Mouse (Mus musculus): ENCODE results near the gene Pfn1. TPM values are rescaled to one million over a fixed set of nuclear protein-coding genes. Genes with fewer than 3 reads are reported as not detected.

The Pfn1 gene
- total RNA-seq, 4 experiments from 2014 or later: 582 to 1,056 (median 737) TPM

DNA sequence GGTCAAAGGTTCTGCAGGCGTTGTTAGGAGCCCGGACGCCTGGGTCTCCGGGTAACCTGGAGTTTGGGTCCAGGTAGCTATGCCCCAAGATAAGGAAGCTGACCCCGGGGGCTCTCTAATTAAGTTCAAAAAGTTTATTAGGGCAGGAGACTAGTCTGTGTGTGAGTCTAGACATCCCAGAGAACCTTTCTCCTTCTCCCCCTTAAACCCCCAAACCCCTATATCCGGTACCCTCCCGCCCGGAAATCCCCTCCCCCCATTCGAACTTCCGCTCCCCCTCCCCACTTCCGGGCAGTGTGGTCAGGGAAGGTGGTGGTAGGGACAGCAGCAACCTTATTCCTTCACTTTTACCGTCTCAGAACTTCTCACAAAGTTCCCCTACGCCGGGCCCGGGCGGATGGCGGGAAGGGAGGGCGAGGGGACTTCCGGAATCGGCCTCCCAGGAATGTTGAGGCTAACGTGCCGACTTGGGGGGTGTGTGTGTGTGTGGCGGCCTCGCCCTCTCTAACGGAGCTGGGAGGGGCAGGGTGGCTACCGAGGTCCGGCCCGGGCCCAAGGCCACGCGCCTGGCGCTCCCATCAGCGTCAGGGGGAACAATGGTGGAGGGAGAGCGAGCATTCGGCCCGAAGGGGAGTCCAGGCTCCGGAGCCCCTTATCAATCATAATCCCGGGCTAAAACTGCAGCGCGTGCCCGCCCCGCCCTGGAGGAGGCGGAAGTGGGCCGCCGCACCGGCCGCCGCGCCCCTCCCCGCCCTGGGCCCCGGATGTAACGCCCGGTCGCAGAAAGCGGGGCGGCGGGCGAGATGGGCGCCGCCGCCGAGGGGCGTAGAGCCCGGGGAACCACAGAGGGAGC lies 873 bp downstream of the Pfn1 start:
- DNase-seq: peak; percentile 68

DNA sequence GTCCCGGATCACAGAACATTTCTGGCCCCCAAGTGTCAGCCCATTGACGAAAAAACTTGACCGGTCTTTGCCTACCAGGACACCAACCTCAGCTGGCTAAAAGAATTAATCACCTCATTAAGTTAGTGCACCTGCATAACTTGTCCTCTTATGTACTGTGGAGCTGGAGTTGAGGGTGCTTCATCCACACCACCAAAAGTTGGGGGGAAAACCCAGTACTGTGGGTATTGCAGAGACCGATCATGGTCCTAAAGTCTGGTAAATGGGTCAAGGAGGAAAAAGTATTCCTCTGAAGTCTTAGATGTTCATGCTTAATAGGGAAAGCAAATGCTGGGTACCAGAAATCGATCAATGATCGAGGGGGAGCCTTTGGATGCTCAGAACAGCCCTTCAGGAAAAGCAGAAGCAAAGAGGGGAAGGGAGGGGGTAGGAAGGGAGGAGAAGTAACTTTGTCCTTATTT lies 1.5 kb downstream of the Pfn1 start:
- no peak for DNase-seq

DNA sequence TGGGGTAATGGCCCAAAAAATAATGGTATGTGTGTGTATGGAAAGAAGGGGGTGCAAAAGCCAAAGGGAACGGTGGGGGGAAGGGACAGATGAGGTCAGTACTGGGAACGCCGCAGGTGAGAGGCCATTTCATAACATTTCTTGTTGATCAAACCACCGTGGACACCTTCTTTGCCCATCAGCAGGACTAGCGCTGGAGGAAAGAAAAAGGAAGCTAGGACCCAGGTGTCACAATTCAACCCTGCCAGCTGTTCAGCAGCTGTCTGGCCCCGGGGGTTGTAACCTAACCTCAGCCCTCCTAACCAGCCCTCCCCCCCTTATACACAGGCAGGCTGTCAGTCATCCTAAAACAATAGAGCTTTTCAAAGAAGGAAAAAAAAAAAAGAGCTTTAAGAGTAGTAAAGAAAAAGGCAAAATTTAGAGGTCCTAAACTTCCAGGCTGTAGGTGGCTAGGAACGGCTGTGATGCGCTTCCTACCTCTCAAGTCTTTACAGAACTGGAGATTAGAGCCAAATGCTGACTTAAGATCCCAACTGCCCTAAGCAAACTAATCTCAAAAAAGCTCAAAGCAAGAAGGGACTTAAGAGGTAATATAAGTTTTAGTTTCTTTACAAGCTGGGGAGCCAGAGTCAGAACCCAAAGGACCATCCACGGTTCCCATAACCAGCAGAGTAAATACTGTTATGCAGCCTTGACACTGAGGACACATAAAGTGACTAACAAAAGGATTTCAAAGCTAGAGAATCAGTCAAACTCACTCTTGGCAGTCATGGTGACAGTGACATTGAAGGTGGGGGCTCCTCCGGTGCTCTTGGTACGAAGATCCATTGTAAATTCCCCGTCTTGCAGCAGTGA lies 2.2 kb downstream of the Pfn1 start:
- no peak for DNase-seq

DNA sequence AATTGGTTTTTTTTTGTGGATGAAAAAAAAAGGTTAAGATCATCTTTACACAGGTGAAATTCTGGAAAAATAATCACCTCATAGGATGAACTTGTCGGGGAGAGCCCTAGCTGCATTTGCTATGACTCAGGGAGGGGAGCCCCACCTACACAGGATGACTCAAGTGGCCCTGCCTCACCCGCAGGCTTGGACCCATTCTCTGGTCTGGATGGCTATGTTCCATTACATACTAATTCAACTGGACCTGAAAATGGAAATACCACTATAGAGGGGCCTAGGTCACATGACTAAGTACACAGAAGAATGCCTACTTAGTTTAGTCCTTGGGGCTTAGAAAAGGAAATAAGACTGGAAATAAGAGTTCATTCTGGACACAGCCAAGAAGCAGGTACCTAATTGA lies 3.1 kb downstream of the Pfn1 start:
- peak; percentile 64 for DNase-seq

DNA sequence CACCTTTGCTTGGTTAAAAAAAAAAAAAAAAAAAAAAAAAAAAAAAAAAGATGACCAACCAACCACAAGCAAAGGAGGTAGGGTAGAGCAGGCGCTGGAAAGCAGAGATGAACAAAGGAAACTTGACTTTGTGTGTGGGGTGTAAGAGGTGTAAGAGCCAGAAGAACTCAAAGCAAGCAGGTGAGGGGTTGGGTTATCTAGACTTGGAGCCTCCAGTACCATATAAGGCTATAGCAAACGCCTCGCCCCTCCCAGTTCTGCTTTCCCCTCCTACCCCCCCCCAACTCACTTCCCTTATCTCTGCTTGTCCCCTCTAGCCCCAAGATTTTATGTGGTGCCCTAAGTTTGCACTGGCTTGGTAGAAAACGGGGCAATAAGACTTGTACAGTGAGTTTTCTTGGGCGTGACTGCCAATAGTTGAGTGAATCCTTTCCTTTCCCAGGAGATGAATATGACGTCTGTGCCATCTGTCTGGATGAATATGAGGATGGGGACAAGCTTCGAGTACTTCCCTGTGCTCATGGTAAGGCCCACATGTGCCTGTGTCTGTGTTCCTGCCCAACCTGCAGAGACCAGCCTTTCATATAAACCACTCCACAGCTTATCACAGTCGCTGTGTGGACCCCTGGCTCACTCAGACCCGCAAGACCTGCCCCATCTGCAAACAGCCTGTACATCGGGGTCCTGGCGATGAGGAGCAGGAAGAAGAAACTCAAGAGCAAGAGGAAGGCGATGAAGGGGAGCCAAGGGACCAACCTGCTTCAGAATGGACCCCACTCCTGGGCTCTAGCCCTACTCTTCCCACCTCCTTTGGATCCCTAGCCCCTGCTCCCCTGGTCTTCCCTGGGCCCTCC lies 3.9 kb downstream of the Pfn1 start:
- no peak for DNase-seq

DNA sequence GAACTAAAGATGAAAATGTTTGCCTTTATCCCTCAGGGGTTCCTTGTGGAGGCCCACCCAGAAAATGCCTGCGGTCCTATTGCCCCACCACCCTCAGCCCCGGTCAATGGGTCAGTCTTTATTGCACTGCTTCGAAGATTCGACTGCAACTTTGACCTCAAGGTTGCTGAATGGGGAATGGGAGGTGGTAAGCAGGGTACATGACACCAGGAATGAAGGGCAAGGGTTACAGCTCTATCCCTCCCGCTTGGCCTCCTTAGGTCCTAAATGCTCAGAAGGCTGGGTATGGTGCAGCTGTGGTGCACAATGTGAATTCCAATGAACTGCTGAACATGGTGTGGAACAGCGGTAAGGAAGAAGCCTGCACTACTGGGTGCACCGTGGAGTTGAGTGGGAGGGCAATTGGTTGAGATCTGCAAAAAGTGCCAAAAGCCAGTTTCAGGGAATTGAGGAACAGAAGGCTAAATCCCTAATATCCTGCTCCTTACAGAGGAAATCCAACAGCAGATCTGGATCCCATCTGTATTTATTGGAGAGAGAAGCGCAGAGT lies 5.2 kb downstream of the Pfn1 start:
- DNase-seq: no peak

DNA sequence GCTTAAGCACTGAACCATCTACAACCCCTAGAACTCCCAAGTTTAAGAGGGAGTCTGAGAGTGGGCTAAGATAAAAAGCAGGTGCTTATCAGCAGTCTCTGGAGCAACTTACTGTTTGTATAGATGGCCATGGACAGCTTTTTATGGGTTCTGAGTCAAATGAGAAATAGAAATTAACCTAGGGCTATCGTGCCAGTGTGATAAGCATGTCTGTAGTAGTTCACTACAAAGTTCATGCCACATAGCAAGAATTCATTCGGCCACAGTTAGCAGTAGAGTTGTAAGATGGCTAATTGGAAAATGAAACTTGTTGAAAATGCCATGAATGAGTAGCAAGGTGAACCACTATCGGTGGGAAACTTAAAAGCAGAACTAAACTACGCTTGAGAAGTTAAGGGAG lies 5.9 kb downstream of the Pfn1 start:
- no peak for DNase-seq

DNA sequence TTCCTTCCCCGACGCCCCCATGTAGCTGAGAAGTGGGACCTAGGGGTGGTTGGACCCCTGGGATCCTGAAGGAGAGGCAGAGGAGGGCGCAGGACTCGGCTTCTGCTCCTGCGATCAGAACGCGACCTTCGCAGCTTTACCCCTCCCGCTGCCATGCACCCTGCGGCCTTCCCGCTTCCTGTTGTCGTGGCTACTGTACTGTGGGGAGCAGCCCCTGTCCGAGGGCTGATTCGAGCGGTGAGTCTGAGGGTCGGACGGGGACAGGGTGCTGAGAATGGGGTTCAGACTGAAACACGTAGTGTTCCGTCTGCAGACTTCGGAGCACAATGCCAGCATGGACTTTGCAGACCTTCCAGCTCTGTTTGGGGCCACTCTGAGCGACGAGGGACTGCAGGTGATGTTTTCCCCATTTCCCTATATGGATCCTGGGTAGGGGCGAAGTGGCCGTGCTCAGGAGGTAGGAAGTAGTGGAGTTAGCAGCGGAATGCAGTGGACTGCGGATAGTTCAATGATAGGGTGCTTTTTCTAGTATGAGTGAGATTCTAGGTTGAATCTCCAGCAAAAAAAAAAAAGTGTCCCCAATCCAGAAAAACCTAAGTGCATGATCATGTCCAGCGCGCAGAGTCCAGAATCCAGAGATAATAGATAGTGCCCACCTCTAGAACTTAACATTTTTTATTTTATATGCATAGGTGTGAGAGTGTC lies 6.6 kb downstream of the Pfn1 start:
- DNase-seq: peak; percentile 52

DNA sequence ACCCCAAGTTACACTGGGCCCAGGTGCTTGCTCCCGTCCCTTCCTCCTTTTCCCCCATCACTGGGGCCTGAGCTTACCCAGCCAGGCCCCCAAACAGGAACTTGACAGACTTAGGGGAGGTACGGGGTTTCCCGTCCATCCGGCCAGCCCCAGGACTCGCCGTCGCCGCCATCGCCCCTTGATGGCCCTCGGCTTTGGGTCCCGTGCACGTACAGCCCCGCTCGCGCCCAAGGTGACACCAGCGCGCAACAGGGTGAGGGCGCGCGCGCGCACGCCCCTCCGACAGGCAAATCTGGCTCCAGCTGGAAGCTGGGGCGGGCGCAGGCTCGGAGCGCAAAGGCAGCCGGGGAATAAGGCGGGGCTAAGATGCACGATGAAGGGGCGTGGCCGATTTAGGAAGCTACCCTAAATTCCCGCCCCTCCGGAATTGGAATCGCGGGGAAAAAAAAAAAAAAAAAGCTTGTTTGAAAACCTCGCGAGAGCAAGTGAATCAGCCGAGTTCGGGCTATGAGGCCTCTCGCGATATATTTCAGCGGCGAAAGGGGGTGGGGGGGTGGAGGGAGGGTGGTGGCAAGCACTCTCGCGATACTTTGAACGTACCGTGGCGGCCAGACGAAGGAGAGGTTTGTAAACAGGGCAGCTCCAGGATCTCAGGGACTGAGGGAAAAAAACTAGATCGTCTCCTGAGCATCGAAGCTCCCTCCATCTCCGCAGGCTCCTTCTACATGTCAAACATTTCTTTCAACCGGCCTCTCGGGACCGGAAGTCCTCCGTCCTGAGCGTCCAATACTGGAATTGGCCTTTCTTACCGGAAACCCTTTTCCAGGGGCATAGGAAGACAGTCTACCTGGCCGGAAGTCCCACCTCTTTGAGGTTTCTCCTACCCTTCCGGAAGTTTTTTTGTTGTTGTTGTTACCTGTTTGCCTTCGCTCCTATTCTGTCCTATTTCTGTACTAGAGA lies 7.5 kb downstream of the Pfn1 start, which contains the start of the genes Rnf167 and Slc25a11:
Rnf167 (plus strand) TSS at position 545 of the 960 bp plus-strand sequence.
Slc25a11 (minus strand) TSS at position 789 of the 960 bp plus-strand sequence.
- DNase-seq: peak; percentile 95

DNA sequence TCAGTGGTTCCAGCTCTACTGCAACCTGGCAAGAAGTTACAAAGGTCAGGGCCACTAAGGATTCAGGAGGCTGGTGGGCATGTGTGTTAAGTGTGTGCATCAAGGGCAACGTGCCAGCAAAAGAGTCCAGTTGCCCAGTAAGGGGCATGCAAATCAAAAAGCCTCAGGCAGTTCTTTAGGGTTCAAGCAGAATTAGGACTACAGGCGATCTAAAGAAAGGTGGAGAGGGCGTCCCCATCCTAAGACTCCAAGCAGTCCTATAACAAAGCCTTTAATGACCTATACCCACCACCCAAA lies 8.2 kb downstream of the Pfn1 start:
- DNase-seq: no peak

DNA sequence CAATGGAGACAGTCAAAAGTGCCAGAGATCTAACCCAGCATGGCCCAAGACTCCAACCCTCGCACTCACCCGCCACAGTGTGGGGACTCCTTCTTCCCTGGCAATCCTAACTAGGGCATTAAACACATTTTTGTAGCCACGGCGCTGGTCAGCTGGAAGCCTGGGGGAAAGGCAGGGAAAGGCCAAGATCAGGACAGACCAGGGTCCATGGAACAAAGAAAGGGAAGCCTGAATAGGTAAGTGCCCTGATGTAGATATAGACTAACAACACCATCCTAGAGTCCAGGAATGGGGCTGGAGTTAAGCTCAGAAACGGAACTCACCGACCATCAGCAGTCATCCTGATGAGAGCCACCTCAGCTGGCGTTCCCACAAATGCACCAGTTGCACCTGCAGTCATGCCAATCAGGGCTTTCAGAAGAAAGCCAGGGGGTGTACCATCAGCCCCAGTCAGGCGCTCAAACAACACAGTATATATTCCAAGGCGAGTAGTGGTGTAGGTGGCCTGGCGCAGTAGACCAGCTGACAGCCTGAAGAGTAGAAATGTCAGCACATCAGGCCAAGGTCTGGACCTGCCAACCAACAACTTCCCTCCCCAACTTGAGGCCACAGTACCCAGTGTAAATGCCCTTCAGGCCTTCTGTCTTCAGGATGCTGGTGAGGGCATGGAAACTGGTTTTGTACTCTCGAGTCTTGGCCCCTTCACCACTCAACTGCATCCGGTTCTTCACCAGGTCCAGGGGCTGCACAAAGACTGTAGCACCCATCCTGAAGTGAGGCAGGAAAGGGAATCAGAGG lies 8.8 kb downstream of the Pfn1 start:
- DNase-seq: no peak

DNA sequence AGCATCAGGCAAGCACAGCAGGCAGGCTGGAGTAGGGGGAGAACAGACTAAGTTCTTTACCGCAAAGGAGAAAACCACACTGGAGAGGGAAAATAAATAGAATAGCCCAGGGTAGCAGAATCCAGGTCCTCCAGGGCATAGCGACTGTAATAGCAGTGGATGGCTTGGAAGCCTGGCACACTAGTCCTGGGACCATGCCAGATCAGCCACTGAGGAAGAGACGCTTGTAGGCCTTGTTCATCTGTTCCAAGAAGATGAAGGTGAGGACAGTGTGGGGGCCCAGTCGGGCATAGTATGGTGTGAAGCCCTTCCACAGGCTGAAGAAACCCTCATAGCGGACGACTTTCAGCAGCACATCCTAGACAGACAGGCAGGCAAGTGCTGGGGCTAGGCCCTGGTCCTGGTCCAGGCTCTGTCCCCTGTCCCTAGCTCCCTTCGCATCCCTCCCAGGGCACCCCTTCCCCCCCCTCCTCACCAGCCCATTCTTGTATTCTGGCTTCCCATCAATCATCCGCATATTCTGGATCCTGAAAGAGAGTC lies 9.8 kb downstream of the Pfn1 start:
- no peak for DNase-seq

DNA sequence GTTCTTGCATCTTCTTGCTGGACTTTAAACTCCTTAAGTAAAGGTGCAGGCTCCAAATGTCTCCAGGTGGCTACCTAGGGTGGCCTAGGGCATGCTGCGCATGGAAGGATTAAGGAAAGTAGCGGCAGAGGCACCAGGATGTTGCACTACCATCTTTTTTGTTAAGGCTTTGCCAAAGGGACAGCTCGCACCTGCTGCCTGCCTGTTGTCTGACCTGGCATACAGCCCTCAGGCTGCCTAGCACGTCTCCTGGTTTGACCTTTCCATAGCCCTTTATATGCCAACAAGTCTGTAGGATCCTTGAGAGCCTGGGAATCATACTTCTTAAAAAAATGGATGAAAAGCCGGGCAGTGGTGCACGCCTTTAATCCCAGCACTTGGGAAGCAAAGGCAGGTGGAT lies 11.4 kb downstream of the Pfn1 start:
- no peak for DNase-seq

DNA sequence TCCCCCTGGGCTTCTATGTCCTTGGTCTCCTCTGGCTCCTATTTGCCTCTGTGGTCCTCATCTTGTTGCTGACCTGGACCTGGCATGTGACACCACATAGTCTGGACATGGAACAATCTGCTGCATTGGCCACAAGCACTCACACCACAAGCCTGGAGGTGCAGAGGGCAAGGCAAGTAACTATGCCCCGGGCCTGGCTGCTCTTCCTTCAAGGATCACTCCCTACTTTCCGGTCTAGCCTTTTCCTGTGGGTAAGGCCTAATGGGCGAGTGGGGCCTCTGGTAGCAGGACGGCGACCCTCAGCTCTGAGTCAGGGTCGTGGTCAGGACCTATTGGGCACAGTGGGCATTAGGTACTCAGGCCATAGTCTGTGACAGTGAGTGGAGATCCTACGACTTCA lies 13.2 kb downstream of the Pfn1 start:
- no peak for DNase-seq

DNA sequence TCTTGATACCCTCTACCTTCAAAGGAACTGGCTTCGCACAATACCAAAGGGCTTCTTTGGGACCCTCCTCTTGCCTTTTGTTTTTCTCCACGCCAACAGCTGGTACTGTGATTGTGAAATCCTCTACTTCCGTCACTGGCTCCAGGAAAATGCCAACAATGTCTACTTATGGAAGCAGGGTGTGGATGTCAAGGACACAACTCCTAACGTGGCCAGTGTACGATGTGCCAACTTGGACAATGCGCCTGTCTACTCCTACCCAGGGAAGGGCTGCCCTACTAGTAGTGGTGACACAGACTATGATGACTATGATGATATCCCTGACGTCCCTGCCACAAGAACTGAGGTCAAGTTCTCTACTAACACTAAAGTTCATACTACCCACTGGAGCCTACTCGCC lies 14.5 kb downstream of the Pfn1 start:
- DNase-seq: no peak

DNA sequence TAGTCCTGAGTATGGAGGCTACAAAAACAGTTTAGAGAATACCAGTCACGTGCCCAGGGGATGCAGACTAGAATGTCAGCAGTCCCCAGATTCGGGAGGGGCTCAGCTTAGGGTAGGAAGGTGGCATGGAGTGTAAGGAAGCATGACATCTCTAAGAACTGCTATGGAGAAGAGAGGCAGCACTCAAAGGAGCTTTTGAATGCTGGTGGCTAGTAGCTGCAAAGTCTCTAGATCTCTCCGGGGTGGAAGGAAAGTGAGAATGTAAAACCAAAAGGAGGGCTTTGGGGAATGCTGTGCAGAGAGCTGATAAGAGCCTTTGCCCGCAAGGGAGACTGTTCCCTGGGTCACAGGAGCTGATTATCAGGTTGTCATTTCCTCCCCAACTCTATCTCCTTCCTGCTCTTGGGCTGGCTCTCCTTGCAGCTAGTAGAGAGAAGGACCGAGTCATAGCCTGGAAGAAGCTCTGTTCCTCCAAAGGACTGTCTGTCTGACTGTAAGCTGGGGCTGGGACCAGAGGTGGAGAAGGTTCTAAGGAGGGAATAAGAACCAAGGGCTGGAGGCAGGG lies 15.6 kb downstream of the Pfn1 start, which contains the start of gene Gp1ba:
Gp1ba (plus strand) TSS at position 409 of the 565 bp plus-strand sequence.
- no peak for DNase-seq

DNA sequence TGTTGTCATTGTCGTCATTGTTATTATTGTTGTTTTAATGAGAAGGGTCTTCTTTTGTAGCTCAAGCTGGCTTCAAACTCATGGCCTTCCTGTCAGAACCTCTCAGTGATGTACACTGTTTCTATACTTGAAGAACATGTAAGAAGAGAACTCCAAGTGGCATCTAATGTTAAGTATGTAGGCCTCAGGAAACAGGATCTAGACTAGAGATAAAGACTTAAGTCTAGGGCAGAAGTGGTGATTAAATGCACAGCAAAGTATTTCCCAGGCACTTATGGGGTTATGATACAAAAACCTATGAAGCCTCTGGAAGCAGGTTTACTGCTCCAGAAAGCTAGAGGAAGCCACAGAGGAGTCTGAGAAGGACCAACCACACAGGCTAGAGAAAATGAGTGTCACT lies 16.2 kb downstream of the Pfn1 start:
- no peak for DNase-seq

DNA sequence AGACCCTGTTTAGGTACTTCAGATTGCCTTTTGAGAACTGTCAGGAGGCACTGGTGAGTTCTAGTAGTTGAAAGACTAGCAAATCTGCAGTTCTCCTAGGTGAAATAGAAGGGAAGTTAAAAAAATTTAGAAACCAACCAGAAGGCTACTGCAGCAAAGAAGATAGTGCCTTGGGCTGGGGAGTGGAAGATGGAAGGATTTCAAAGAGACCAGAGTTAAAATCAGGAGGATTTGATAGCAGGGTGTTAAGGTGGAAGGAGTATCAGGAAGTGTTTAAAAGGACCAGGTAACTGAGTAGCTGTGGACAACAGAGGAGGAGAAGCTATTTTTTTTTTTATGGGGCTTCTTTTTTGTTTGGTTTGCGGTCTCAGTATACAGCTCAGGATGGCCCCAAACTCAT lies 16.7 kb downstream of the Pfn1 start:
- no peak for DNase-seq

DNA sequence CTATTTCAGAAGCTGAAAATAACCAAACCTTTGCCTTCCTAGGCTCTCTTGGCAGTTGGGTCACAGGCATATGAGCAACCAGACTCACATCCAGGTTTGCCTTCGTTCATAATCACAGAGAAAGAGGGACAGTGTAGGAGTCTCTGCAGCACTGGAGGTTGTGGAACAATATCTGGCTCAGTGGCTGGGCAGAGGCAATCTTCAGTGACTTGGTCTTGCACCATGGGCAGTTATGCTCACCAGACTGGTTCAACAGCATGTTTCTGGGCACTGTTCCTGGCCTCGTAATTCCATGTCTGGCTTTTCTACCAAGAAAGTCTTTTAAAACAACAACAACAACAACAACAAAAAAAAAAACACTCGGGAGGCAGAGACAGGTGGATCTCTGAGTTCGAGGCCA lies 18.8 kb downstream of the Pfn1 start:
- no peak for DNase-seq
